Mouse (Mus musculus) lung, postnatal 14 days (tissue): ENCODE measurements around the gene Pacrg.

ENCODE experiments used
- DNase-seq: peaks from one replicate; pipeline ENCODE4 v3.0.0; 2021

The Pacrg gene

GRCm38 (mm10) chr17:10481081-10481480 lies 359.0 kb downstream of the Pacrg start:
- no peak for DNase-seq

DNA sequence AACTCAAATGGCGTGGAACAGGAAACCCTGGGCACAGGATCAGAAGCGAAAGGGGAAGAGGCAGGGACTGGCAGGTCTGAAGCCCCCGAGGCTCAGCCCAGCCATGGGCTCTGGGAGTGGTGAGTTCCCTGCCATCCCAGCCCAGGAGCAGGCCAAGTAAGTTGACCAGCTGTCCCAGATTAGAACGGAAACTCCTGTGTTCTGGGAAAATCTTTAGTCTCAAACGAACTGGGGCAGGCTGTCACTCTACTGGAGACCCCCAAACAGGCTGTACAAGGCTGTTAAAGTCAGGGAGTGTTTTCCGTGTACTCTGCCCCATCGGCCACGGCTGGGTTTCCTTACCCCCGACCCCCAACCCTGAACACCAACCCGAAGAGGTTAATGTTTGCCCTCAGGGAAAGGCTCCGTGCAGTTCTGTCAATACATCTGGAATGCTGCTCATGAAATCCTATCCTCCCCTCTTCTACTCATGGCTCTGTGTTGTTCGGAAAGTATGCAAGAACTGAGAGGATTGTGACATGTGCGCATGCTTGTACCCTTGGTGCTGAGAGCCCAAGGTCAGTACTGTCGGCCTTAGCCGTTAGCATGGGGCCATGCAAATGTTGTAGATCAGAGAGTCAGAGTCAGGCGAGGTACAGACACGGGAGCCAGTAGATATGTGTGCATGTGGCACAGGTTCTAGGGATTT lies 360.9 kb downstream of the Pacrg start:
- no peak for DNase-seq

DNA sequence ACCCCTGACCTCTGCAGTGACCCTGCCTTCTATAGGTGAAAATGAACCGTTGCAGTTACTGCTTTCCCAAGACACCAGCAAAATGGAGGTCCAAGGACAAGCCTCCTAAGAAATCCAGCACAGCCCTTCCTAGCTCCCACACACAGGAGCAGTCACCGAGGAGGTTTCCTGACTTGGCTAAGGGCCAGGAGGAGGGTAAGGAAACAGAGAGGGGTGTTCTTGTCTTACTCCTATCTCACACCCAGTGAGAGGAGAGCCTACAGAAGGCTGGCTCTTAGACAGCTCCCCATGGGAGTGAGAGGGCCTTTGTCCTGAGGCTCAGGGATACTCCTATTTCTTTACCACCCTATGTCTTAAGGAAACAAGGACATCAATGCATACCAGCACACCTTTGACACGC lies 361.7 kb downstream of the Pacrg start:
- no peak for DNase-seq

- DNase-seq: no peak
Observed at GRCm38 (mm10) chr17:10476807-10477206, 363.3 kb downstream of the Pacrg start.

- DNase-seq: no peak
Observed at GRCm38 (mm10) chr17:10474972-10475371, 365.1 kb downstream of the Pacrg start.

DNA sequence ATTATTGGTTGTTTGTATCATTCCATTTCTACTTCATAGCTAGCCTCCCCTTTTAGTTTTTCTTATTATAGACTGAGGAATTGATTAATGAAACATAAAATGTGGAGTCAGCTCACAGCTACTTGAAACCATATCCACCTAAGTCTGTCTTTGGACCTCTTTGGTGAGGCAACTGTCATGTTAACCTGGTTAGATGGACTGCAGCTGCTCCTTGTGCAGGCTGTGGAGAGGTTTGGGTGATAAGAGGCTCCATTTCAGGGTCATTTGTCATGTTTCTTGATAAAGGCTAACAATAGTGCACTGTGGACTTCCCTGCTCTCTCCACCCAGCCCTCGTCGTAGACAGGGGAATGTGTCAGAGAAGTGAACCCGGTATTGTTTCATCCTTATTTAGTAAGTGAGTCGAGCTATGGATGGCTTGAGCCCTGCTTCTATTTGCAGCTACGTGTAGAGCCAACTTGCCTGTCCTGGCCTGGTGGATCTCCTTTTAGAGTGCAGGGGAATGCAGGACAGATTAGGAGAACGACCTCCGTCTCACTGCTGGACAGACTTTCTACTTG lies 366.2 kb downstream of the Pacrg start:
- DNase-seq: no peak

DNA sequence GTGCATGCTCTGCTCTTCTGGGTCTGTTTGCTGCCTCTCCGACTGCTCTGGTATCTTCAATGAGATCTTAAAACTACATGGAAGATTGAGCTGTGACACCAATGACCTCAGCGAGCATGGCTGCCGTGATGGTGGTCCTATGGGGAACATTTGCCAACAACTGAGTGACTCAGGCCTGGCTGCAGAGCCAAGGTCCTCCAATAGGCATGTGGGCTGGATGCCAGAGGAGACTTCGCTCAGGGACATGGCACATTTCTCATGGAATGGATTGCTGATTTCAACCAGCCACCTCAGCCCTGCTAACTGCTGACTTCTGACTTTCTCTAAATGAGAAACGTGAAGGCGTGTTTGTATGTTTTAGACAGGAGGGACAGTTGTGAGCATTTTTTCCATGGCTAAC lies 366.9 kb downstream of the Pacrg start:
- no peak for DNase-seq

DNA sequence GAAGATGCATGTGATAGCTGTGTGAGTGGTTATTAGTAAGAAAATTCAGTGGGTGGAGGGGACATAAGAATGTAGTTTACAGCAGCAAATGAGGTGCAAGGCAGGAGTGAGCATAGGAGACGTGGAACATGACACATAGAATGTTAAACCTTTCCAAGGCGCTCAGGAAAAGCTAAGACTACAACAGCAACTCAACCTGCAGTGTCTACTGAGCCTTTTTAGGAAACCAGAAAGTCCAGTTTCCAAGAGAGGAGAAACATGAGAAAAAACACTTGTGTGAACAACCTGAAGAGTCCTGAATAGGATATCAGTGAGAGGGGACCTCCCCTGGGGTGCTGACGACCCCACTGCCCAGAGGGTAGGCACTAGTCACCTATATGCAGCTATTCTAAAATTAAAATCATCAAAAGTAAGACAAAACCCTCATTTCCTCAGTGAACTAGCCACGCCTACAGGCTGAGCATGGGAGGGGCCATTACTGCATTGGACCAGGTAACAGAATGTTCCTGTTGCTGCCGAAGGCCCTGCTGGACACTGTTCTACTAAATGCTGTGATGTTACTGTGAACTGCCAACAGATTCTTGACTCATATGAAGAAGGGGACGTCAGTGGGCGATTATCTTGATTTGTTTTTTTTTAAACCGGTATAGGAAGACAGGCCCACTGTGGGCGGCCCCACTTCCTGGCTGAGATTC lies 370.1 kb downstream of the Pacrg start:
- no peak for DNase-seq

GRCm38 (mm10) chr17:10467102-10467501 lies 373.0 kb downstream of the Pacrg start:
- no peak for DNase-seq

DNA sequence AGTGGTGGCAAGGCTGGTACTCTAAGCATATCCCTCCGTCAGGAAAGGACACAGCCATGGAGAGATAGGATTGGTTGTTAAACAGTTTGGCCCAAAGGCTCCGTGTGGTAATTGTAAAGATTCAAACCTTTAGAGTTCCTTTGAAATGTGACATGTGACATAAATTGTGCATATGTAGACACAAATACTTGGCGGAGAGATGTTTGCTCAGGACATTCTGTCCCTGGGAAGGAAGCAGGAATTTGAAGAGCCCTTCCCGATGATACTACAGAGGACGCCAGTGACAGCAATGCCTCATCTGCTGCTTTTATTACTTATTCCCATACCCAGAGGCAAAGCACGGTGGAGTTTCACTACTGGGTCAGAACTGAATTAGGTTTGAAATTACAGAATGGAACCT lies 374.6 kb downstream of the Pacrg start:
- DNase-seq: no peak

DNA sequence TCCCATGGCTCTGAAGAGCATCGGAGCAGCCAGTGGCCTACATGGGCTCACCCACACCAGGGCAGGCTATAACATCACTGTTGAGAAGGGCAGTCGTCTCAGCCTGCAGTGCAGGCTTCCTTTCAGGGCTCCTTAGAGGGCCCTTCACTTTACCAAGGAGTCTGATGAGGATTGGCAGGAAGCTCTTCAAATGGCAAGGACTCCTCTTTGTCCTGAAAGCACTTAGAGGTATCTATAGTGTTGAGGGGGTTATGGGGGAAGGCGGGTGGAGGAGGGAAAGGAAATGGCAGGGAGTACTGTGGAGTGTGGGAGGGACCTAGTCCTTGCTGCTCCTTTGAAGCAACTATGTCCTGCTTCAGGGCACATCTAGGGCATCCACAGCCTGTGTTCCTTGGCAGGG lies 375.4 kb downstream of the Pacrg start:
- no peak for DNase-seq

DNA sequence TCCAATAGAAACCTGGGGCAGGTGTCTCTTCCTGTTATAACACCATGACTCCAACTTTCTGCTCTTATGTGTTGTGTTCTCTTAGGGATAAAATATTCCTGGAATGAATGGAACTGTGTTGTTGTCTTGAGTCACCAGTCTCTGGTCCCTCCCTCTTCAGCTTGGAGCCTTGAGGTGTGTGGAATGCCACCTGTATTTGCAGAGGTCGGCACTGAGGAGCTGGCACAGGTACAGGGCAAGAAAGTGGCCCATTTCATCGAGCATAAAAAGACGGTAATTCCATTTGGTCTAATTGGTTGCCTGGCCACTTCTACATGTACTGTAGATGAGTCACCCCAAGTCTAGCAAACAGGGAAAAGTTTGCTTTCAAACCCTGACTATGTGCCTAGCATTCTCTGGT lies 376.5 kb downstream of the Pacrg start:
- DNase-seq: peak; percentile 44

GRCm38 (mm10) chr17:10460916-10461315 lies 379.2 kb downstream of the Pacrg start:
- no peak for DNase-seq

DNA sequence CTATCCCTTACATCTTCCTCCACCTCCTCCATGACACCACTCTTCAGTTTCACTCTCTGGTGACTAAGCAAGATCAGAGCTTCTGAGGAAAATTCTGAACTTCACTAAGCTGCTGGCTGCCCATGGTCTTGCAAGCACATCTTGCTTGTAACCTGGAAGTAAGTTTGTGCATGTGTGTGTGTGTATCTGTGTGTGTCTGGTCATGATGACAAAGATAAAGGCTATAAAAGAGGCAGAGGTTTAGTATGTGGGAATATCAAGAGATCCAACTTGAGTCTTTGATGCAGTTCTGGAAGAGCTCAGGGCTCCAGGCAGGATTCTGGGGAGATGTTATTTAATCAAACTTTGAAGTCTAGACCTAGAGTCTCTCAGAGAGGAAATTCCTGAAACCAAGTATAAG lies 381.4 kb downstream of the Pacrg start:
- no peak for DNase-seq

GRCm38 (mm10) chr17:10456409-10456808 lies 383.7 kb downstream of the Pacrg start:
- no peak for DNase-seq

DNA sequence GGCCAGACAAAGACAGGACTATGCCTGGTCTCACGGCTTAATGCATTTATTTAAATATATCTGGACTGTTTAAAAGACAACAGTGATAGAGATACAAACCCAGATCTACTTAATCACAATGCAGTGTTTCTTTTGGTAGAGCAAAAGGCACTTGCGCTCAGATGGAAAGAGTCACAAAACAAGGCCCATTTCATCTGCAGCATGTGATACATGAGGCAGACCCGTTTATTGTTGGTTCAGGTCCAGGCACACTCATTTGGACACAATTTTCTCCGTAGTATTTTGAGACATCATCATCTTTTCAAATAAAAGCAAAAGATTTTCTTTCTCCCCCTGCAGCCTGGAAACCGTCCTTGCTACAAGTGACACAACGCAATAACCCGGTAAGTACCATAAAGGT lies 384.1 kb downstream of the Pacrg start:
- no peak for DNase-seq

DNA sequence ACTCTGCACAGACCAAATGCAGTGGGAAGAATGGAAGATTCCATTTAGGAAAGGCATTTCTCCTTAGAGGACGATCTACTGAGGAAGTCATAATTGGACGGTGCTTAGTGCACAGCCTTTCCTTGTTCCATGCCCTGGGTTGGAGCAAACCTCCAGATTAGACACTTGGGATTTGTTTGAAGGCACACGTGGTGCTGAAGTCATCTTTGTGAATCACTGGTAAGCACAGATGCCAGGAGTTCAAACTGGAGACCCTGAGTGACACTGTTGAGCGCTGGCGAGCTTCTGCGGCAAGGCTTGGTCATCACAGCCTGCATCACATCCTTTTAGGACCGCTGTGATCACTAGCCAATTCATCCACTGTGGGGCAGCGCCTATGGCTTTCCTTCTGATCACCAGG lies 385.7 kb downstream of the Pacrg start:
- no peak for DNase-seq

GRCm38 (mm10) chr17:10452801-10453200 lies 387.3 kb downstream of the Pacrg start:
- no peak for DNase-seq

DNA sequence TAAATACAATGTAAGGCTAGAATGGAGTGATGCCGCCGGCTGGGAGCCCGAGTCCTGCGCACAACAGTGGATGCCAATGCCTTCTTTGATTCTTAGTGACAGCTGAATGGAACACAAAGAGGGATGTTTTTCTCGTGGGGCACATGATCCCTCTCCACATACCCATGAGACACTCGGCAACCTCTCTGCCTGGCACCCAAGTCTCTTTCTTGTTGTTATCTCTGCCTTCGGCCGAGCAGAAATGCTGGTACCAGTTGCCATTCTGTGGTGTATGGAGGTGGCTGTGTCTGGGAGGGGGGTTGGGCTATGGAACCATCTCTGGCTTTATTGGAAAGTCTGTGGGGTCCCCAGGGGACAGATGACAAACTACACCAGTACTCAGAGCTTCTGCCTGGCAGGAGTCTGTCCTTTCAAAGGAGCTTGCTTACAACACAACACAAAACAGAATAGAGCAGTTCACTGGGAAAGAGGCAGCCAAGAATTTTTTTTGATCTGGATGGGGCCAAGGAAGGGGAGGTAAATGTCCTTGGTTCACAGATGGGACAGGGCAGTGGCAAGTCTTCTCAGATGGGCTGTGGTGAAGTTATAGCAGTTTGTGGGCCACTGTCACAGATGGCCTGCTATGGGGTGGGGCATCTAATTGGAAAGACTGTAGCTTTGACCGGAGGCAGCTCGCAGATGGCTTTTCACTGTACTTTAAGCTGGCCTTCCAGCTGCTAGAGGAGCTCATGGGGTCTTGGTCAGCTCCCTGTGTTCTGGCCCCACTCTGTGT lies 388.6 kb downstream of the Pacrg start:
- DNase-seq: no peak

DNA sequence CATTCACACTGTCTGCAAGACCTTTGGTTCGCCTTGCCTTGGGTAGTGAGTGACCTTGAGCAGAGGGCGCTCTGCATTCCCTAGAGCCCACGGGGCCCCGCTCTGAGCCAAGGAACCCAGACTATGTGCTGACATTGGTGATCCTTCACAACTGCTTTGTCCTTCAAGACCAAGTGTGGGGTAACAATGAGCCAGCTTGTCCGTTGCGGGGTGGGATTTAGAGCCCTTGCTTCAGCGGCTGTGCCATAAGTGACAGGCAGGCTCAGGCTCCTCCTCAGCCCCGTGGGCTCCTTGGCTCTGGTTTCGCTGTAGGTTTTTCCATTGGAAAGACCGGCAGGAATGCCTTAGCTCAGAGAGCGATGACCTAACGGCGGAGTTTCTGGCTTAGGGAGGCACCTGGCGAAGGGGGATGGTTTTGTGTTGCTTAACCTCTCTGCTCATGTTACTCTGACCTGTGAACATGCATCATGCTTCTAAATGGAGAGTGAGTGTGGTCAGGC lies 390.3 kb downstream of the Pacrg start:
- DNase-seq: no peak

- no peak for DNase-seq
Observed at GRCm38 (mm10) chr17:10448417-10448816, 391.7 kb downstream of the Pacrg start.

GRCm38 (mm10) chr17:10441501-10442111 lies 398.5 kb downstream of the Pacrg start:
- peak; percentile 11 for DNase-seq

- DNase-seq: no peak
Observed at GRCm38 (mm10) chr17:10440961-10441360, 399.1 kb downstream of the Pacrg start.
